Mouse (Mus musculus) G1E (cell line): ENCODE measurements around the gene Mllt10.

Experiments used
- CTCF ChIP-seq: IDR thresholded peaks from 2 replicates; pipeline ENCODE4 v1.5.1; 2012; ENCODE audit warnings: low read depth, low read length, inconsistent platforms, mixed read lengths
- GATA1 ChIP-seq: IDR thresholded peaks from 2 replicates; pipeline ENCODE4 v1.6.1; 2012; ENCODE audit warnings: borderline replicate concordance, low read length, inconsistent platforms, mixed read lengths
- GATA2 ChIP-seq: IDR thresholded peaks from 2 replicates; pipeline ENCODE4 v1.6.1; 2012; ENCODE audit warnings: low read depth, low read length, inconsistent platforms, borderline replicate concordance
- POLR2AphosphoS5 ChIP-seq: IDR thresholded peaks from 2 replicates; pipeline ENCODE4 v1.6.1; 2012; ENCODE audit warnings: low read depth, low read length, inconsistent platforms; ENCODE audit not compliant: insufficient replicate concordance
- TAL1 ChIP-seq: conservative IDR thresholded peaks from 2 replicates; pipeline ENCODE4 v1.6.1; 2012; ENCODE audit warnings: low read depth, low read length, inconsistent platforms, mixed read lengths

DNA sequence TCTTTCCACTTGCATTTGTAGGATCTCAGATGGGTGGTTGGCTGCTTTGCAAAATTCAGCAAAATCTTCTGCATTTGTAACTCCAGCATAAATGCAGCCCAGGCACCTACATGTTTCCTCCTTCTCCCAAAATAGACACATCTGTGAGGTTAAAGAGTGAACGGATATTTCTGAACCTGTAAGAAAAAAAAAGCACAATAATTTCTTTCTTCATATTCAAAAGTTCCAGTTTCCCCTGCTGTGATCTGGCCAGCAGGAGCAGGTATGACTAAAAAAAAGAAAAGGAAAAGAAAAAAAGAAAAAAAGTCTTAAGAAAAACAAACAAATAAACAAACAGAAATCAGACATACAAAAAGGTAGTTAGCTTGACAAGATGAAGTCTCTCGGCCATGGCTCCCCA lies 5.0 kb upstream of the Mllt10 start:
- TF ChIP-seq GATA1 (no peak), CTCF (no peak), TAL1 (no peak), GATA2 (no peak), POLR2AphosphoS5 (no peak)
